Mouse (Mus musculus) MEL-GATA-1-ER (cell line): ENCODE measurements at regions not wholly inside any gene's neighbourhood (a gene's known extent, or its start where the extent isn't known, plus 50 kb on each side); places are given as distances from the start of the nearest gene placed in this dataset.

Experiments
- DNase-seq: peaks from one replicate; pipeline ENCODE4 v3.0.0-alpha.2; 2012; ENCODE audit warnings: low read depth; ENCODE audit errors: extremely low read depth

- DNase-seq = no peak
Observed at GRCm38 (mm10) chr2:160583506-160583905, 62.2 kb upstream of the Top1 start.

DNA sequence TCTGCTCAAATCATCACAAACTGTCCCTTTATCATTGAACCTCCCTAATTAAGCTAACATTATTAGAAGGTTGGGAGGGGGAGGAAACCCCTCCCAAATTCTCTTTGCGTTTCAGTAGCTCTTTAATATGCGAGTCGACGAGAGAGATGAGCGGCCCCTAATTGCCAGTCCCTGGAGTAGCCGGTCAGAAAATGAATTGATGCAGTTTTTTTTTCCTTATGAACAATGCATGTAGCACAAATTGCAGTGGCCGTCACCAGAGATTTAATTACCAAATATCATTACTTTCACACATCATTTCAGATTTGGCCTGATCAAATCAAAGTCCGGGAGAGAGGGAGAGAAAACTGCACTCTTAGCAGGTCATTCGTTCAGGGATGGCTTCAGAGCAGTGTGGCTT lies 61.1 kb upstream of the Top1 start:
- DNase-seq = no peak

GRCm38 (mm10) chr2:160587015-160587835 lies 58.5 kb upstream of the Top1 start:
- DNase-seq = no peak

- no peak for DNase-seq
Observed at GRCm38 (mm10) chr2:160588401-160588800, 57.3 kb upstream of the Top1 start.

GRCm38 (mm10) chr2:160590209-160590910 lies 55.3 kb upstream of the Top1 start:
- no peak for DNase-seq

GRCm38 (mm10) chr2:160591446-160592180 lies 54.1 kb upstream of the Top1 start:
- no peak for DNase-seq

- peak; percentile 43 for DNase-seq
Observed at GRCm38 (mm10) chr2:160593035-160593434, 52.7 kb upstream of the Top1 start.
